Comparison of ENCODE assay signal across 10 mouse cellular contexts in the genomic region with DNA sequence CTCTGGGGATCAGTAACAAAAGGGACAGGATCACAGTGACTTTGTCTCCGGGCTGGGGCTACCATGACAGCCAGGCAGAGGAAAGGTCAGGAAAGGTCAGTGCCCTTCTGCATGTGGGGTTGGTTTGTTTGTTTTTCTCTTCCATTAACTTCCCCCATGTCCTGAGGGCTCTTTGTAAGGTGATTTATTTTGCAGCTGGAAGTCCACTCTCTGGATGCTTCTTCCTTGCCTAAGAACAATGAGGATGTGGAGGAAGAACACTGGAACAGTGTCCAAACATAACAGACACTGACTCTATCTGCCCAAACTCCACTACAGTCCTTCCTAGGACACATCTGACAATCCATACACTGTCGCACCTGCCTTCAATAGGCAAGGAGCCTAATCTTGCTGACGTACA.
A peak's percentile ranks its signal among the peaks of the same experiment; 100 is the strongest.
DNase-seq lines count a peak whose midpoint lies in the region; ATAC-seq lines count a peak whose summit lies in the region.
"Had no signal": no experiment of that assay in that cellular context is flagged by ENCODE, and none has a peak within 500 bp of the region (broad histone marks: within the 10 kb centered on the region; RNA-seq: fewer than 3 reads in every experiment).

No protein-coding gene starts in this region.

- no peak for ATAC-seq in granulocyte monocyte progenitor cell, adult 5-6 weeks (replicated peaks; ENCODE audit: poor library complexity, severe bottlenecking)

- intact Hi-C loops in heart, postnatal 25 days (cut with DNase I): loop anchor here (2.0 kb wide), 1 partner anchor 70 kb away; no protein-coding TSS in a partner anchor
- intact Hi-C loops in heart, postnatal 10 days (cut with DNase I): loop anchor here (2.0 kb wide), 1 partner anchor 70 kb away; no protein-coding TSS in a partner anchor

- DNase-seq in heart, adult 8-10 months (ENCODE audit: low spot score): peak; percentile 66
- no peak for DNase-seq in heart, postnatal 25 days (ENCODE audit: low spot score)
- DNase-seq in lung, postnatal 25 days (ENCODE audit: low spot score): peak; percentile 27
- no peak for DNase-seq in lung, postnatal 14 days
- peak; percentile 28 for DNase-seq in heart, postnatal 10 days
- DNase-seq in skeletal muscle tissue, adult 2 months (ENCODE audit: low read depth, low spot score): peak; percentile 33
- DNase-seq in natural killer cell, adult 2 months (ENCODE audit: low spot score in 2 of 2): no peak
- DNase-seq: adrenal gland, adult 2 months; gastrocnemius, postnatal 36 days had no signal

Comparison
In these comparisons a context has a peak if more than half of its experiments do, and no peak if none do; other contexts are left out.
1. DNase-seq: peak in heart, adult 8-10 months (single experiment), lung, postnatal 25 days (single experiment), heart, postnatal 10 days (2 of 2) and skeletal muscle tissue, adult 2 months (single experiment); none in heart, postnatal 25 days (single experiment), lung, postnatal 14 days (single experiment) and natural killer cell, adult 2 months (0 of 2).